In the genomic region with DNA sequence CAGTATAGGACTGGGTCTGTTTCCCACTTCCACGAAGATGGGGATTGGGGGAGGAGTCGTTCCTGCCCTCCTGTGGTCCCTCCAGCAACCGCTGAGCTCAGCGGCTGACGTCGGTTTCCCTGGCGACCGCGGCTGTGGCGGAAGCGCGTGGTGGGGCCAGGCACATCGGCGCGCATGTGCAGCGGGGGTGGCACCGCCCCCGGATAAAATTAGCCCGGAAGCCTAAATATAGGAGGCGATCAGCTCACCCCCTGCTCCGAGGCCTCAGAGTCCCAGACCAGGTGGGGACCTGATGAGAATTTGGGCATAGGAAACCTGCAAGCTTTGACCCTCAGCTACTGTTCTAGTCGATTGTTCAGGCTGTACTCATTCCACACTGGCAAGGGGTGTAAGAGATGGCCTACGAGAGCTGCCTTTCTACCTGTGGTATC, we compare ENCODE assay signal across 8 mouse cellular contexts. TPM values are rescaled to one million over a fixed set of nuclear protein-coding genes. Genes with fewer than 3 reads are reported as not detected.
A peak's percentile ranks its signal among the peaks of the same experiment; 100 is the strongest.
DNase-seq lines count a peak whose midpoint lies in the region; ATAC-seq and TF ChIP-seq lines count a peak whose summit lies in the region.

No protein-coding gene starts in this region.

- TF ChIP-seq CTCF in C2C12 (IDR thresholded peaks at IDR 0.05; ENCODE audit: control insufficient read depth, insufficient read depth, insufficient read length) = no peak
- no peak for TF ChIP-seq CTCF in bone marrow macrophage, adult 2 months (IDR thresholded peaks at IDR 0.05; ENCODE audit: low read depth, low read length)

- H3K36me3 ChIP-seq in C2C12 (ENCODE audit: control insufficient read depth, insufficient read depth) = peaks cover 34% of the 10 kb centered on the region
- peaks cover 45% of the 10 kb centered on the region for H3K36me3 ChIP-seq in erythroblast, embryonic 14.5 days (ENCODE audit: control insufficient read depth)
- H3K36me3 ChIP-seq in heart, embryonic 11.5 days (ENCODE audit: control insufficient read depth, insufficient read depth, low read length) = peaks cover 24% of the 10 kb centered on the region
- H3K36me3 ChIP-seq in kidney, embryonic 15.5 days = peaks cover 44% of the 10 kb centered on the region
- peaks cover 45% of the 10 kb centered on the region for H3K36me3 ChIP-seq in liver, embryonic 13.5 days
- H3K36me3 ChIP-seq in stomach, embryonic 14.5 days (ENCODE audit: control insufficient read depth, insufficient read depth, low read length) = peaks cover 42% of the 10 kb centered on the region

- peak overlapping the region; percentile 92 for H3K27ac ChIP-seq in bone marrow macrophage, adult 2 months (ENCODE audit: insufficient read depth, low read depth, low read length)
- peak overlapping the region; percentile 96 for H3K27ac ChIP-seq in heart, embryonic 11.5 days (ENCODE audit: low read depth, low read length)
- peak overlapping the region; percentile 95 for H3K27ac ChIP-seq in kidney, embryonic 15.5 days
- peak overlapping the region; percentile 93 for H3K27ac ChIP-seq in liver, embryonic 13.5 days
- peak overlapping the region; percentile 88 for H3K27ac ChIP-seq in stomach, embryonic 14.5 days (ENCODE audit: low read length)

- H3K4me1 ChIP-seq in bone marrow macrophage, adult 2 months (ENCODE audit: control insufficient read depth, insufficient read depth, low read length) = peaks cover 44% of the 10 kb centered on the region
- peaks cover 59% of the 10 kb centered on the region for H3K4me1 ChIP-seq in erythroblast, embryonic 14.5 days (ENCODE audit: control insufficient read depth)
- peaks cover 48% of the 10 kb centered on the region for H3K4me1 ChIP-seq in heart, embryonic 11.5 days (ENCODE audit: control insufficient read depth, insufficient read depth, low read length)
- H3K4me1 ChIP-seq in kidney, embryonic 15.5 days = peaks cover 58% of the 10 kb centered on the region
- peaks cover 57% of the 10 kb centered on the region for H3K4me1 ChIP-seq in liver, embryonic 13.5 days (replicated peaks)
- H3K4me1 ChIP-seq in stomach, embryonic 14.5 days (ENCODE audit: control insufficient read depth, insufficient read depth, low read length) = peaks cover 29% of the 10 kb centered on the region

- H3K4me2 ChIP-seq in heart, embryonic 11.5 days = peak overlapping the region; percentile 94
- peak overlapping the region; percentile 96 for H3K4me2 ChIP-seq in kidney, embryonic 15.5 days
- peak overlapping the region; percentile 95 for H3K4me2 ChIP-seq in liver, embryonic 13.5 days
- H3K4me2 ChIP-seq in stomach, embryonic 14.5 days (replicated peaks; ENCODE audit: low read depth, low read length) = peak overlapping the region; percentile 83

- peak overlapping the region; percentile 69 for H3K9ac ChIP-seq in heart, embryonic 11.5 days (ENCODE audit: low read depth, low read length)
- peak overlapping the region; percentile 66 for H3K9ac ChIP-seq in kidney, embryonic 15.5 days
- peak overlapping the region; percentile 77 for H3K9ac ChIP-seq in liver, embryonic 13.5 days
- peak overlapping the region; percentile 22; the same call in 1 of the 2 replicates for H3K9ac ChIP-seq in stomach, embryonic 14.5 days (replicated peaks; ENCODE audit: low read depth, low read length)

- no peak for TF ChIP-seq POLR2A in bone marrow macrophage, adult 2 months (IDR thresholded peaks at IDR 0.05; ENCODE audit: borderline replicate concordance, low read depth, low read length)

- 1% methylated on average over 23 of the region's 23 CpGs for WGBS in heart, embryonic 11.5 days (ENCODE audit: insufficient replicate concordance)
- WGBS in kidney, embryonic 15.5 days = 1% methylated on average over 23 of the region's 23 CpGs
- WGBS in liver, embryonic 13.5 days (ENCODE audit: insufficient replicate concordance) = 1% methylated on average over 23 of the region's 23 CpGs
- under 1% methylated on average over 23 of the region's 23 CpGs for WGBS in stomach, embryonic 14.5 days

- peaks cover 3% of the 10 kb centered on the region for H3K79me3 ChIP-seq in C2C12 (ENCODE audit: low read depth)

- peak overlapping the region; percentile 46 for H3ac ChIP-seq in C2C12 (ENCODE audit: control insufficient read depth, insufficient read length, low read depth)

- 0 out of 2 replicates have a peak, but pooled peaks have one; percentile 2 for ATAC-seq in heart, embryonic 11.5 days (replicated peaks; ENCODE audit: insufficient number of reproducible peaks, low FRiP score, low TSS enrichment)
- ATAC-seq in kidney, embryonic 15.5 days (replicated peaks; ENCODE audit: low FRiP score) = peak; percentile 38
- peak; percentile 11; the same call in 1 of the 2 replicates for ATAC-seq in liver, embryonic 13.5 days (ENCODE audit: low read depth)
- ATAC-seq in stomach, embryonic 14.5 days (ENCODE audit: insufficient number of reproducible peaks, insufficient read depth, low FRiP score, low read depth) = peak; percentile 7; the same call in 1 of the 2 replicates

- H3K4me3 ChIP-seq in C2C12 (ENCODE audit: insufficient read depth, poor library complexity, severe bottlenecking) = peak overlapping the region; percentile 39
- H3K4me3 ChIP-seq in bone marrow macrophage, adult 2 months (ENCODE audit: insufficient read depth, low read length) = peak overlapping the region; percentile 66
- H3K4me3 ChIP-seq in erythroblast, embryonic 14.5 days (replicated peaks) = peak overlapping the region; percentile 65
- peak overlapping the region; percentile 58 for H3K4me3 ChIP-seq in heart, embryonic 11.5 days (ENCODE audit: low read depth, low read length)
- peak overlapping the region; percentile 61 for H3K4me3 ChIP-seq in kidney, embryonic 15.5 days (replicated peaks)
- peak overlapping the region; percentile 67 for H3K4me3 ChIP-seq in liver, embryonic 13.5 days (replicated peaks)
- peak overlapping the region; percentile 52 for H3K4me3 ChIP-seq in stomach, embryonic 14.5 days (ENCODE audit: low read depth, low read length)

- no peaks in the 10 kb centered on the region for H3K9me3 ChIP-seq in erythroblast, embryonic 14.5 days (ENCODE audit: control insufficient read depth, low read length)
- H3K9me3 ChIP-seq in heart, embryonic 11.5 days (replicated peaks; ENCODE audit: control insufficient read depth, low read length) = no peaks in the 10 kb centered on the region
- no peaks in the 10 kb centered on the region for H3K9me3 ChIP-seq in kidney, embryonic 15.5 days (replicated peaks)
- no peaks in the 10 kb centered on the region for H3K9me3 ChIP-seq in liver, embryonic 13.5 days (replicated peaks)
- no peaks in the 10 kb centered on the region for H3K9me3 ChIP-seq in stomach, embryonic 14.5 days (ENCODE audit: control insufficient read depth, low read depth, low read length)

- peaks cover 25% of the 10 kb centered on the region for H3K79me2 ChIP-seq in C2C12 (ENCODE audit: control insufficient read depth, insufficient read depth)

- DNase-seq in liver, embryonic 13.5 days = peak; percentile 83
- DNase-seq in natural killer cell, adult 2 months (ENCODE audit: low spot score in 2 of 2) = peak; percentile 88 to 91

- H3K27me3 ChIP-seq in C2C12 (ENCODE audit: control insufficient read depth, insufficient read depth, insufficient read length) = no peaks in the 10 kb centered on the region
- H3K27me3 ChIP-seq in erythroblast, embryonic 14.5 days (ENCODE audit: control insufficient read depth) = no peaks in the 10 kb centered on the region
- H3K27me3 ChIP-seq in heart, embryonic 11.5 days (ENCODE audit: control insufficient read depth, insufficient read depth, low read length) = no peaks in the 10 kb centered on the region
- H3K27me3 ChIP-seq in kidney, embryonic 15.5 days = no peaks in the 10 kb centered on the region
- H3K27me3 ChIP-seq in liver, embryonic 13.5 days = no peaks in the 10 kb centered on the region
- no peaks in the 10 kb centered on the region for H3K27me3 ChIP-seq in stomach, embryonic 14.5 days (ENCODE audit: control insufficient read depth, insufficient read depth, low read length)

RNA-seq across cellular contexts. Expression of a gene that starts 4.9 kb away (rescaled TPM):
- polyA plus RNA-seq in C2C12 (2012; fragmentation: generic; extraction: Trizol) = 4.5 TPM
- polyA plus RNA-seq in bone marrow macrophage, adult 2 months (2012; ENCODE audit: insufficient read depth, insufficient read length, missing spikeins) = 24.7 and 35.9 TPM in 2 replicates
- polyA plus RNA-seq in erythroblast, embryonic 14.5 days (2012) = 1.4 and 1.5 TPM in 2 replicates
- 6.2 and 6.3 TPM in 2 replicates for polyA plus RNA-seq in heart, embryonic 11.5 days (2014; fragmentation: Nextera tagmentation; extraction: Ambion mirVana)
- polyA plus RNA-seq in kidney, embryonic 15.5 days (2015; fragmentation: Nextera tagmentation; extraction: Ambion mirVana) = 12.1 and 13.7 TPM in 2 replicates
- 1.9 TPM in 2 replicates for polyA plus RNA-seq in liver, embryonic 13.5 days (2015; fragmentation: Nextera tagmentation; extraction: Ambion mirVana)
- polyA plus RNA-seq in stomach, embryonic 14.5 days (2014; fragmentation: Nextera tagmentation; extraction: Ambion mirVana) = 10.5 and 15.1 TPM in 2 replicates

RNA-seq across cellular contexts. Expression of a gene that starts 11.6 kb away (rescaled TPM):
- polyA plus RNA-seq in C2C12 (2012; fragmentation: generic; extraction: Trizol) = 20.9 TPM
- polyA plus RNA-seq in bone marrow macrophage, adult 2 months (2012; ENCODE audit: insufficient read depth, insufficient read length, missing spikeins) = 76.6 and 79.4 TPM in 2 replicates
- polyA plus RNA-seq in erythroblast, embryonic 14.5 days (2012) = 7.9 and 9.1 TPM in 2 replicates
- polyA plus RNA-seq in heart, embryonic 11.5 days (2014; fragmentation: Nextera tagmentation; extraction: Ambion mirVana) = 89.7 and 94.7 TPM in 2 replicates
- 83.5 and 101 TPM in 2 replicates for polyA plus RNA-seq in kidney, embryonic 15.5 days (2015; fragmentation: Nextera tagmentation; extraction: Ambion mirVana)
- polyA plus RNA-seq in liver, embryonic 13.5 days (2015; fragmentation: Nextera tagmentation; extraction: Ambion mirVana) = 12.5 and 15.9 TPM in 2 replicates
- polyA plus RNA-seq in stomach, embryonic 14.5 days (2014; fragmentation: Nextera tagmentation; extraction: Ambion mirVana) = 104 and 107 TPM in 2 replicates

RNA-seq across cellular contexts. Expression of a gene that starts 20.3 kb away (rescaled TPM):
- 0.06 TPM for polyA plus RNA-seq in C2C12 (2012; fragmentation: generic; extraction: Trizol)
- polyA plus RNA-seq in bone marrow macrophage, adult 2 months (2012; ENCODE audit: insufficient read depth, insufficient read length, missing spikeins) = 0.71 and 0.88 TPM in 2 replicates
- polyA plus RNA-seq in erythroblast, embryonic 14.5 days (2012) = 0.05 TPM in 1 of 2 replicates, not detected in the other
- 0.35 and 0.64 TPM in 2 replicates for polyA plus RNA-seq in heart, embryonic 11.5 days (2014; fragmentation: Nextera tagmentation; extraction: Ambion mirVana)
- polyA plus RNA-seq in kidney, embryonic 15.5 days (2015; fragmentation: Nextera tagmentation; extraction: Ambion mirVana) = 0.42 and 0.46 TPM in 2 replicates
- 0.17 and 0.18 TPM in 2 replicates for polyA plus RNA-seq in liver, embryonic 13.5 days (2015; fragmentation: Nextera tagmentation; extraction: Ambion mirVana)
- 0.39 and 0.54 TPM in 2 replicates for polyA plus RNA-seq in stomach, embryonic 14.5 days (2014; fragmentation: Nextera tagmentation; extraction: Ambion mirVana)

RNA-seq across cellular contexts. Expression of a gene that starts 22.5 kb away (rescaled TPM):
- polyA plus RNA-seq in C2C12 (2012; fragmentation: generic; extraction: Trizol) = 0.21 TPM
- polyA plus RNA-seq in bone marrow macrophage, adult 2 months (2012; ENCODE audit: insufficient read depth, insufficient read length, missing spikeins) = 0.35 TPM in 1 of 2 replicates, not detected in the other
- polyA plus RNA-seq in erythroblast, embryonic 14.5 days (2012) = not detected in 2 replicates
- polyA plus RNA-seq in heart, embryonic 11.5 days (2014; fragmentation: Nextera tagmentation; extraction: Ambion mirVana) = 0.32 and 0.49 TPM in 2 replicates
- polyA plus RNA-seq in kidney, embryonic 15.5 days (2015; fragmentation: Nextera tagmentation; extraction: Ambion mirVana) = 0.27 and 0.51 TPM in 2 replicates
- polyA plus RNA-seq in liver, embryonic 13.5 days (2015; fragmentation: Nextera tagmentation; extraction: Ambion mirVana) = 0.09 TPM in 1 of 2 replicates, not detected in the other
- 0.29 and 0.36 TPM in 2 replicates for polyA plus RNA-seq in stomach, embryonic 14.5 days (2014; fragmentation: Nextera tagmentation; extraction: Ambion mirVana)

RNA-seq across cellular contexts. Expression of a gene that starts 25.8 kb away (rescaled TPM):
- 0.14 TPM for polyA plus RNA-seq in C2C12 (2012; fragmentation: generic; extraction: Trizol)
- polyA plus RNA-seq in bone marrow macrophage, adult 2 months (2012; ENCODE audit: insufficient read depth, insufficient read length, missing spikeins) = not detected in 2 replicates
- polyA plus RNA-seq in erythroblast, embryonic 14.5 days (2012) = 0.01 TPM in 1 of 2 replicates, not detected in the other
- polyA plus RNA-seq in heart, embryonic 11.5 days (2014; fragmentation: Nextera tagmentation; extraction: Ambion mirVana) = 0.37 and 0.39 TPM in 2 replicates
- polyA plus RNA-seq in kidney, embryonic 15.5 days (2015; fragmentation: Nextera tagmentation; extraction: Ambion mirVana) = 0.60 and 1.3 TPM in 2 replicates
- 0.06 TPM in 1 of 2 replicates, not detected in the other for polyA plus RNA-seq in liver, embryonic 13.5 days (2015; fragmentation: Nextera tagmentation; extraction: Ambion mirVana)
- 0.29 and 0.49 TPM in 2 replicates for polyA plus RNA-seq in stomach, embryonic 14.5 days (2014; fragmentation: Nextera tagmentation; extraction: Ambion mirVana)

Comparison
In these comparisons a context has a peak if more than half of its experiments do, and no peak if none do; other contexts are left out.
1. Peak in every context shown above with its lines: DNase-seq, ATAC-seq, H3K4me3 ChIP-seq and H3K27ac ChIP-seq.
2. H3K9ac ChIP-seq: peak in every context shown above with its lines; median percentile 77 in liver, embryonic 13.5 days; 69 in heart, embryonic 11.5 days; 66 in kidney, embryonic 15.5 days; 22 in stomach, embryonic 14.5 days.